In genomic region chr19:46350168-46350932, GRCm38 (mm10) we compare ENCODE assay signal across 8 mouse cellular contexts. TPM values are rescaled to one million over a fixed set of nuclear protein-coding genes. Genes with fewer than 3 reads are reported as not detected.
DNase-seq lines count a peak whose midpoint lies in the region; ATAC-seq and TF ChIP-seq lines count a peak whose summit lies in the region.

TSS of gene 2310034G01Rik (minus strand) at chr19:46350302.

- H3K27ac ChIP-seq in heart, embryonic 13.5 days (replicated peaks) = peak within 1 kb of the TSS; percentile 77; the same call in 1 of the 2 replicates
- H3K27ac ChIP-seq in embryonic facial prominence, embryonic 10.5 days (replicated peaks) = peak within 1 kb of the TSS; percentile 86
- peak within 1 kb of the TSS; percentile 51; the same call in 1 of the 2 replicates for H3K27ac ChIP-seq in intestine, postnatal 0 days (ENCODE audit: low read depth, low read length)
- H3K27ac ChIP-seq in midbrain, embryonic 11.5 days (ENCODE audit: low read depth, low read length) = no peak within 1 kb of the TSS

- TF ChIP-seq CTCF in intestine, postnatal 0 days (IDR thresholded peaks at IDR 0.05; ENCODE audit: low read depth) = no peak

- no peak for ATAC-seq in heart, embryonic 13.5 days (ENCODE audit: extremely low read depth, insufficient number of reproducible peaks, low FRiP score, low TSS enrichment)
- peak; percentile 72 for ATAC-seq in intestine, postnatal 0 days
- ATAC-seq in midbrain, embryonic 11.5 days (ENCODE audit: low FRiP score) = no peak

- 48% methylated on average over 10 of the region's 10 CpGs for WGBS in heart, embryonic 13.5 days
- WGBS in embryonic facial prominence, embryonic 10.5 days = 67% methylated on average over 10 of the region's 10 CpGs
- WGBS in intestine, postnatal 0 days = 32% methylated on average over 10 of the region's 10 CpGs
- WGBS in midbrain, embryonic 11.5 days = 63% methylated on average over 10 of the region's 10 CpGs

- H3K36me3 ChIP-seq in heart, embryonic 13.5 days = no peaks in the 10 kb centered on the region
- no peaks in the 10 kb centered on the region for H3K36me3 ChIP-seq in embryonic facial prominence, embryonic 10.5 days (replicated peaks)
- no peaks in the 10 kb centered on the region; the same call in 1 of the 2 replicates for H3K36me3 ChIP-seq in intestine, postnatal 0 days (ENCODE audit: control insufficient read depth, insufficient read depth)
- no peaks in the 10 kb centered on the region for H3K36me3 ChIP-seq in midbrain, embryonic 11.5 days (ENCODE audit: control insufficient read depth, insufficient read depth, low read length)

- H3K4me1 ChIP-seq in heart, embryonic 13.5 days = peaks cover 23% of the 10 kb centered on the region
- peaks cover 21% of the 10 kb centered on the region for H3K4me1 ChIP-seq in embryonic facial prominence, embryonic 10.5 days
- H3K4me1 ChIP-seq in intestine, postnatal 0 days (replicated peaks; ENCODE audit: control insufficient read depth, insufficient read depth, low read length) = no peaks in the 10 kb centered on the region
- H3K4me1 ChIP-seq in midbrain, embryonic 11.5 days (ENCODE audit: control insufficient read depth, insufficient read depth, low read length) = peaks cover 10% of the 10 kb centered on the region

- peak within 1 kb of the TSS; percentile 88 for H3K9ac ChIP-seq in heart, embryonic 13.5 days
- peak within 1 kb of the TSS; percentile 62 for H3K9ac ChIP-seq in intestine, postnatal 0 days (ENCODE audit: low read depth, low read length)
- H3K9ac ChIP-seq in midbrain, embryonic 11.5 days (ENCODE audit: low read length) = peak within 1 kb of the TSS; percentile 76

- no peak for DNase-seq in heart, postnatal 4 days
- DNase-seq in embryonic facial prominence, embryonic 10.5 days (ENCODE audit: low spot score) = no peak
- DNase-seq in midbrain, embryonic 11.5 days (ENCODE audit: low spot score, missing footprints) = no peak
- DNase-seq in left cerebral cortex, adult 11 months (ENCODE audit: low spot score) = no peak
- no peak for DNase-seq in gastrocnemius, postnatal 25 days
- no peak for DNase-seq in adrenal gland, adult 8-10 months

- peak within 1 kb of the TSS; percentile 72 for H3K4me3 ChIP-seq in heart, embryonic 13.5 days
- peak within 1 kb of the TSS; percentile 78 for H3K4me3 ChIP-seq in embryonic facial prominence, embryonic 10.5 days
- peak within 1 kb of the TSS; percentile 56 for H3K4me3 ChIP-seq in intestine, postnatal 0 days (ENCODE audit: low read depth, low read length)
- peak within 1 kb of the TSS; percentile 56 for H3K4me3 ChIP-seq in midbrain, embryonic 11.5 days (ENCODE audit: low read depth, low read length)

- H3K4me2 ChIP-seq in heart, embryonic 13.5 days = peak within 1 kb of the TSS; percentile 96
- peak within 1 kb of the TSS; percentile 98 for H3K4me2 ChIP-seq in intestine, postnatal 0 days (replicated peaks; ENCODE audit: low read depth)
- peak within 1 kb of the TSS; percentile 94 for H3K4me2 ChIP-seq in midbrain, embryonic 11.5 days

- no peaks in the 10 kb centered on the region for H3K9me3 ChIP-seq in heart, embryonic 13.5 days
- H3K9me3 ChIP-seq in embryonic facial prominence, embryonic 10.5 days = no peaks in the 10 kb centered on the region
- H3K9me3 ChIP-seq in intestine, postnatal 0 days (ENCODE audit: control insufficient read depth) = no peaks in the 10 kb centered on the region
- no peaks in the 10 kb centered on the region for H3K9me3 ChIP-seq in midbrain, embryonic 11.5 days (ENCODE audit: control insufficient read depth, low read length)

- H3K27me3 ChIP-seq in heart, embryonic 13.5 days (replicated peaks) = peaks cover 46% of the 10 kb centered on the region
- peaks cover 66% of the 10 kb centered on the region for H3K27me3 ChIP-seq in embryonic facial prominence, embryonic 10.5 days (replicated peaks; ENCODE audit: low read depth, poor library complexity, severe bottlenecking)
- no peaks in the 10 kb centered on the region for H3K27me3 ChIP-seq in intestine, postnatal 0 days (replicated peaks; ENCODE audit: control insufficient read depth, insufficient read depth, low read length)
- H3K27me3 ChIP-seq in midbrain, embryonic 11.5 days (ENCODE audit: control insufficient read depth, insufficient read depth, low read length) = peaks cover 23% of the 10 kb centered on the region

RNA-seq across cellular contexts. Expression of gene 2310034G01Rik, which starts in this region (rescaled TPM):
- polyA plus RNA-seq in heart, embryonic 13.5 days (2015; fragmentation: Nextera tagmentation; extraction: Ambion mirVana) = 0.76 and 1.4 TPM in 2 replicates
- under 1 TPM in 1 of 2 experiments, not detected in 1; 0.18 TPM for total RNA-seq in heart, postnatal 4 days (2021)
- polyA plus RNA-seq in embryonic facial prominence, embryonic 10.5 days (2016; fragmentation: Nextera tagmentation; extraction: Ambion mirVana) = 1.0 and 1.1 TPM in 2 replicates
- polyA plus RNA-seq in intestine, postnatal 0 days (2015; fragmentation: Nextera tagmentation; extraction: Ambion mirVana) = 1.1 and 1.3 TPM in 2 replicates
- 1.2 and 1.6 TPM in 2 replicates for polyA plus RNA-seq in midbrain, embryonic 11.5 days (2014; fragmentation: Nextera tagmentation; extraction: Ambion mirVana)
- total RNA-seq in gastrocnemius, postnatal 25 days (2021) = under 1 TPM; 0.33 to 0.38 TPM
- total RNA-seq in adrenal gland, adult 8-10 months (2022) = 1 to 10 TPM; 1.1 to 2.4 (median 1.5) TPM
